Mouse (Mus musculus): ENCODE results near the gene Jmjd4. TPM values are rescaled to one million over a fixed set of nuclear protein-coding genes. Genes with fewer than 3 reads are reported as not detected.
A peak's percentile ranks its signal among the peaks of the same experiment; 100 is the strongest.

Gene Jmjd4
- polyA plus RNA-seq, 1 experiment = not detected

DNA sequence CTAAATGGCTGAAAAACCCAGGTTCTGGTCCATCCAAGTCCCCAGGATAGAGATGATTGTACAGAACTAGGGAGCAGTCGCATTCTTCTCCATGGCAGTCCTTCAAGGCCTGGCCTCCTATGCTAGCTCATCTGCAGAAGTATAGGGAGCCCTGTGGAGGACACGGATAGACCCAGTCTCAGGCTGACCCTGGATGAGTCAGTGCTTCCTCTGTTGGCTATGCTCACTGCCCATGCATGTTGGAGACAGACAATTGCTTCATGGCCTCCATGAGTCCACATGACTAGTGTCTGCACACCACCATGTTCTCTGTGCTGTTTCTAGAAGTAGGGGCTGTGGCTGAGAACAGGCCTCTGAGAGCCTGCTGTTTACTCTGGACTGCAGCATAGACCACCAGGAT, 6.5 kb downstream of the Jmjd4 start:
- WGBS = 87% methylated on average over 2 of the region's 2 CpGs
- H3K27ac ChIP-seq (ENCODE audit: insufficient read depth, low read depth, low read length) = no peak overlapping the region
- no peak overlapping the region for H3K4me3 ChIP-seq (ENCODE audit: insufficient read depth, low read depth, low read length)
- peaks cover 5% of the 10 kb centered on the region; the same call in 1 of the 2 replicates for H3K4me1 ChIP-seq (ENCODE audit: control insufficient read depth, insufficient read depth, low read length)
- TF ChIP-seq CTCF (IDR thresholded peaks at IDR 0.05; ENCODE audit: insufficient read depth, low read depth, low read length) (no peak), POLR2A (IDR thresholded peaks at IDR 0.05; ENCODE audit: insufficient read depth, low read depth, low read length) (no peak)

DNA sequence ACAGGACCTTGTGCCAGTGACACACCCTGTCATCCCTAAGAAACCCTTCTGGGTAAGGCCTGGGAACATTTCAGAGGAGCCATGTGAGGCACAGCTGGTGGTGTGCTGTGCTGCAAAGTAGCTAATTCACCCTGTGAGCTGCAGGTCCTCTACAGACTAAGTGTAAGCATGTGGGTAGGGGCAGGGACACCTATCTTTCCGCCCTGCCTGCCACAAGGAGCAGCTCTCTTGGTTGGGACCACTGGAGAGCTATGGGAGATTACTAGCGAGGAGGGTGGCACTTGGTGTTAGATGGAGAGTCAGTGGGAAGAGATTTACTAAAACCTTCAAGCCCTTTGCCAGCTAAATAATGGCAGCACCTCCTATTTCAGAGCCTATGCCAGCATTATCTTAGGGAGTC, 7.0 kb downstream of the Jmjd4 start:
- Histone ChIP-seq H3K4me3 (ENCODE audit: insufficient read depth, low read depth, low read length) (no peak overlapping the region), H3K4me1 (ENCODE audit: control insufficient read depth, insufficient read depth, low read length) (peaks cover 5% of the 10 kb centered on the region; the same call in 1 of the 2 replicates), H3K27ac (ENCODE audit: insufficient read depth, low read depth, low read length) (no peak overlapping the region)
- WGBS = 98% methylated on average over 2 of the region's 2 CpGs
- TF ChIP-seq POLR2A (IDR thresholded peaks at IDR 0.05; ENCODE audit: insufficient read depth, low read depth, low read length) = no peak
- no peak for TF ChIP-seq CTCF (IDR thresholded peaks at IDR 0.05; ENCODE audit: insufficient read depth, low read depth, low read length)

DNA sequence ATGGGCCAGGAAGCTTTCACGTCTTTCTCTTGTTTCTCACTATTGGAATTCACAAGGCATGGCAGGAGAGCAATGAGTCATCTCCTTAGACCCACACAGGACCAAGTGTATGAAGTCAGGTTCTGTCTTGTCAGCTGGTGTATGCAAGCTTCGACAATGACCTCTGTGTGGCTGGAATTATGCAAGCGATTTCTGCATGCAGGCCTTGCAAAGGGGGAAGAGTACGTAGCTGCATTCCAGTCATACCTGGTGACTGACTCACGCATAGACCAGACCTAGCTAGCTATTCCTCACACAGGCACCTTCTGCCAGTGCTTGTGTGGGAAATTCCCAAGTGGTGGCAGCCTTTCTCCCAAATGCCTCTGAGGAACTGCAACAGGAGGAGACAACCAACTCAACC, 9.1 kb downstream of the Jmjd4 start:
- 29% methylated on average over 5 of the region's 5 CpGs for WGBS
- Histone ChIP-seq H3K4me3 (ENCODE audit: insufficient read depth, low read depth, low read length) (no peak overlapping the region), H3K27ac (ENCODE audit: insufficient read depth, low read depth, low read length) (peak overlapping the region; percentile 18), H3K4me1 (ENCODE audit: control insufficient read depth, insufficient read depth, low read length) (peaks cover 5% of the 10 kb centered on the region; the same call in 1 of the 2 replicates)
- TF ChIP-seq CTCF (IDR thresholded peaks at IDR 0.05; ENCODE audit: insufficient read depth, low read depth, low read length) (no peak), POLR2A (IDR thresholded peaks at IDR 0.05; ENCODE audit: insufficient read depth, low read depth, low read length) (no peak)

DNA sequence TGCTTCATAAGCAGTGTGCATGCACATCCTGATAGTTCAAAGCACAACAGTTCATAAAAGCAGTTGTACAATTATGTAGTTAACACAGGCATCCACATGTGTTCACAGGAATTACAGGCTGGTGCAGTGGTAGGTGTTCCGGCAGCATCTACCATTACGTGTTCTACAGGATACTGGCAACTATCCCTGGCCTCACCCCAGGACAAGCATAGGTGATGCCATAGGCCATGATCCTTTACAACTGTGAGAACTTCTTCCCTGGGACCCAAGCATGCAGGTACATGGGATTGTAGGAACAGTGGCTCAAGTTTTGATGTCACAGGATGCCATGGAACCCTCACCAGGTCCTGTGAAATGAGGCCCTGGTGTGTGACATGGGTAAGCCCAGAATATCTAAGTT, 10.6 kb downstream of the Jmjd4 start:
- no peak for TF ChIP-seq CTCF (IDR thresholded peaks at IDR 0.05; ENCODE audit: insufficient read depth, low read depth, low read length)
- TF ChIP-seq POLR2A (IDR thresholded peaks at IDR 0.05; ENCODE audit: insufficient read depth, low read depth, low read length) = no peak
- 97% methylated on average over 2 of the region's 2 CpGs for WGBS

DNA sequence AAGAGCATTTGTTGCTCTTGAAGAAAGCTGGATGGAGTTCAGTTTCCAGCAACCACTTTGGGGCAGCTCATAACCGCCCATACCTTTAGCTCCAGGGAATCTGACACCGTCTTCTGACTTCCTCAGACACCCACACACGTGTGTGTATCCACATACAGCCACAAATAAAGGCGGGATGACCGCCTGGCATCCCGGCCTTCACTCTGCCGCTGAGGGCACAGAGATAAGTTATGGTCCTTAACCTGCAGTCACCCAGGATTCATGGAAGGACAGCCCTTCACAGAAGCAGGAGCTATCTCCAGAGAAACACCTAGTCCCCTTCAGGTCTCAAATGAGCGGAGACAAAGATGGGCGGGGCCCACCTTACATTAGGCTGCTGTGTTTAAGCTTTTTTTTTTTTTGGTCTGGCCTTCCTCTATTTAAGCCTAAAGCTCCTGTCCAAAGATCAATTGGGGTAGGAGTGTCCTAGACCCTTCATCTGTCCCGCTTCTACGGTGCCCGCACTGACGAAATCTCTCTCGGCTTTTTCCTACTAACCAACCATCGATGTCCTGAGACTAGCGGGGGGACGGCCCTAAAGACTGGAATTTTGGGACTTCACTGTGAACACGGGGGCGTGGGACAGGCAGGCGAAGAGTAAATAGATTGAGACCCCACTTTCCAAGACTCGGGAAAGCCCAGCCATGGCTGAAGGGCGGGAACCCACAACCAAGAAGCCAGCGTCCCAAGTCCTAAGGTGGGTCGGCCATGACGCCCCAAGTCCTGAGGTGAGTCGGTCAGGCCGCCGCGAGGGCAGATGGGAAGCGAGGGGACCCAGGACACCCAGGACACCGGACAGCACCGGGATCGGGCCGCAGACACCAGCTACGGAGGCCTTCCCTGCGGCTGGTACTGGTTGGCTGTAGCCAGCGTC, 21.8 kb downstream of the Jmjd4 start:
- H3K27ac ChIP-seq (ENCODE audit: insufficient read depth, low read depth, low read length) = no peak overlapping the region
- 6% methylated on average over 37 of the region's 37 CpGs for whole genome bisulfite sequencing
- TF ChIP-seq CTCF (IDR thresholded peaks at IDR 0.05; ENCODE audit: insufficient read depth, low read depth, low read length) (no peak), POLR2A (IDR thresholded peaks at IDR 0.05; ENCODE audit: insufficient read depth, low read depth, low read length) (no peak)
- H3K4me3 ChIP-seq (ENCODE audit: insufficient read depth, low read depth, low read length) = peak overlapping the region; percentile 71
- peaks cover 4% of the 10 kb centered on the region for H3K4me1 ChIP-seq (ENCODE audit: control insufficient read depth, insufficient read depth, low read length)

More for the DNA sequence above, 10.6 kb downstream of the Jmjd4 start:
- peaks cover 5% of the 10 kb centered on the region; the same call in 1 of the 2 replicates for H3K4me1 ChIP-seq (ENCODE audit: control insufficient read depth, insufficient read depth, low read length)
- no peak overlapping the region for H3K27ac ChIP-seq (ENCODE audit: insufficient read depth, low read depth, low read length)
- H3K4me3 ChIP-seq (ENCODE audit: insufficient read depth, low read depth, low read length) = no peak overlapping the region

DNA sequence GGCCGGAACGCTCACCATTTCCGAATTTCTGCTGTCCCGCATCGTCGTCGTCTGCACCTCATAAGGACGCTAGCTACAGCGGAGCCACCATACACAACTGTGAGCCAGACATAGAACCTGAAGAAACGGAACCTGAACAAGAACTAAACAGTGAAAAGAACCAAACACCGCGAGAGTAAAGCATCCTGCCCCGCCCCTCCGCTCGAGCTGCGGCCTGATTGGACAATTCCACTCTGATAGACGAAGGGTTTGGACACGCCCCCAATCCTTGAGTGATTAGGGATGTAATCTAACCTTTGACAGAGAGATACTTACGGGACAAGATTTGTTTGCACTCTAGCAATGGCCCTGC, 22.5 kb downstream of the Jmjd4 start, which contains the start of gene Zfp867:
Gene Zfp867, minus strand, starts transcription at position 149 of the 352 bp plus-strand sequence.
- Histone ChIP-seq H3K4me1 (ENCODE audit: control insufficient read depth, insufficient read depth, low read length) (peaks cover 4% of the 10 kb centered on the region), H3K4me3 (ENCODE audit: insufficient read depth, low read depth, low read length) (peak within 1 kb of the TSS; percentile 71), H3K27ac (ENCODE audit: insufficient read depth, low read depth, low read length) (no peak within 1 kb of the TSS)
- TF ChIP-seq POLR2A (IDR thresholded peaks at IDR 0.05; ENCODE audit: insufficient read depth, low read depth, low read length) (no peak), CTCF (IDR thresholded peaks at IDR 0.05; ENCODE audit: insufficient read depth, low read depth, low read length) (no peak)
- WGBS = under 1% methylated on average over 19 of the region's 19 CpGs

DNA sequence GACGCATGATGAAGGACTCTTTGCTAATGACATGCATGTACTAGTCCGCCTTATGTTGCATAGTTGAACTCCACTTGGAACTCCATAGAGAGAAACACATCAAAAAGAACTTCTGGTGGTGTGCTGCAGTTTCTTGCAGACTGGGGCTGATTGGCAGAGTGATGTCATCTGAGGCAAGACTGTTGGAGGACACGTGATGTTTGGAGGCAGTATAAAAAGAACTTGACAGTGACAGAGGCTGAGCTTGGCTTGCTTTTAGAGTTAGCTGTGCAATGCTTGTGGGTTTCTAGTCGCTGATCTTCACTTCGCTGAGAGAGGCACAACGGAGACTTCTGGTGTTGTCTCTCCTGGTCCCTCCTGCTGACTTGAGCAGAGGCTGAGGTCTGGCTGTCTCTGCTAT, 27.4 kb downstream of the Jmjd4 start:
- Histone ChIP-seq H3K27ac (ENCODE audit: insufficient read depth, low read depth, low read length) (no peak overlapping the region), H3K4me1 (ENCODE audit: control insufficient read depth, insufficient read depth, low read length) (no peaks in the 10 kb centered on the region), H3K4me3 (ENCODE audit: insufficient read depth, low read depth, low read length) (no peak overlapping the region)
- TF ChIP-seq CTCF (IDR thresholded peaks at IDR 0.05; ENCODE audit: insufficient read depth, low read depth, low read length) (no peak), POLR2A (IDR thresholded peaks at IDR 0.05; ENCODE audit: insufficient read depth, low read depth, low read length) (no peak)
- 72% methylated on average over 6 of the region's 6 CpGs for WGBS

DNA sequence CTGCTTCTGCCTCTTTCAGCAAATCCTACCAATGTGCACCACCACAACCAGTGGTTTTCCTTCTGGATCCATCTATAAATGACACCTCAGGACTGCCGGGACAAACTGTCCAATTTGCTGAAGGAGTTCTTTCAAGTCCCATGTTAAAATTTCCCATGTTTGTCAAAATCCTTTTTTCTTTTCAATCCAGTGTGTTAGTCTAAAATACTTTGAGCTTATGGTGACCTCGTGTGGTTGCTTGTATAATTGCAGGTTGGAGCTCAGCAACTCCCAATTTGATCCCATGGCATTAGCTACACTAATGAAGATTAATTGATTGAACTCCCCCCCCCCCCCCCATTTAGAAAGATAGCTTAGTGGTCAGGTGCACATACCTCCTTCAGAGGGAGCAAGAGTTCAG, 33.4 kb downstream of the Jmjd4 start:
- no peak overlapping the region for H3K4me3 ChIP-seq (ENCODE audit: insufficient read depth, low read depth, low read length)
- 1% methylated on average over 2 of the region's 2 CpGs for WGBS
- H3K4me1 ChIP-seq (ENCODE audit: control insufficient read depth, insufficient read depth, low read length) = no peaks in the 10 kb centered on the region
- no peak for TF ChIP-seq CTCF (IDR thresholded peaks at IDR 0.05; ENCODE audit: insufficient read depth, low read depth, low read length)
- TF ChIP-seq POLR2A (IDR thresholded peaks at IDR 0.05; ENCODE audit: insufficient read depth, low read depth, low read length) = no peak
- no peak overlapping the region for H3K27ac ChIP-seq (ENCODE audit: insufficient read depth, low read depth, low read length)

DNA sequence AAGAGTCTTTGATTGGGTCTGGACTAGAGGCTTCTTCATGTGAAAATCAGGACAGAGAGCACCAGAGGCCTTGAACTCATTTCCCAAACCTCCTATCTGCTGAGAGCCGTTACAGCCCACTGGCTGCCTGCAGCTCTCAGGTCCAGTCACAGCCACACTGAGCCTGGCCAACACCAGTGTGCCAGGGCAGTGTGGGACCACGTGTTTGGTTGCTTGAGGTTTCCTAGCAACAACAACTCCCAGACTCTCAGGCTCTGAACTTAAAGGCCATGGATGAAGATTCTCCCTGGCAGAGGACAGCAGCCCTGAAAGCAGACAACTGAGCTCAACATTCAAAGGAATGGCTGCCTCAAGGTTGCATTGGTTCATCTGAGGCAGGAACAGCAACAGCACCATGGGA, 35.8 kb downstream of the Jmjd4 start:
- Histone ChIP-seq H3K4me3 (ENCODE audit: insufficient read depth, low read depth, low read length) (no peak overlapping the region), H3K27ac (ENCODE audit: insufficient read depth, low read depth, low read length) (no peak overlapping the region), H3K4me1 (ENCODE audit: control insufficient read depth, insufficient read depth, low read length) (no peaks in the 10 kb centered on the region)
- 55% methylated on average over 2 of the region's 2 CpGs for WGBS
- TF ChIP-seq POLR2A (IDR thresholded peaks at IDR 0.05; ENCODE audit: insufficient read depth, low read depth, low read length) (no peak), CTCF (IDR thresholded peaks at IDR 0.05; ENCODE audit: insufficient read depth, low read depth, low read length) (no peak)

All from olfactory bulb, adult 2 months (tissue).